Mouse (Mus musculus) olfactory bulb, adult 2 months (tissue): ENCODE results near the gene Pnck. TPM values are rescaled to one million over a fixed set of nuclear protein-coding genes. Genes with fewer than 3 reads are reported as not detected.

Experiments
- H3K27ac ChIP-seq: fragments of 200-500 bp; 2 replicates; pipeline ENCODE4 v1.5.1; 2012; ENCODE audit warnings: low read depth, low read length; ENCODE audit not compliant: insufficient read depth
- H3K4me1 ChIP-seq: fragments of 200-500 bp; 2 replicates; pipeline ENCODE4 v1.6.1; 2012; ENCODE audit warnings: low read length; ENCODE audit not compliant: control insufficient read depth, insufficient read depth
- H3K4me3 ChIP-seq: fragments of 200-500 bp; 2 replicates; pipeline ENCODE4 v1.5.1; 2012; ENCODE audit warnings: mild to moderate bottlenecking, low read depth, low read length, moderate library complexity; ENCODE audit not compliant: insufficient read depth
- CTCF ChIP-seq: fragments of 200-500 bp; IDR thresholded peaks from 2 replicates; pipeline ENCODE4 v1.5.1; 2012; ENCODE audit warnings: low read depth, mild to moderate bottlenecking, low read length, moderate library complexity; ENCODE audit not compliant: insufficient read depth
- POLR2A ChIP-seq: fragments of 200-500 bp; IDR thresholded peaks from 2 replicates; pipeline ENCODE4 v1.6.1; 2012; ENCODE audit warnings: mild to moderate bottlenecking, low read depth, low read length, moderate library complexity; ENCODE audit not compliant: insufficient read depth
- WGBS: fragments of 180-500 bp; shearing (Covaris S2); methylation state at CpG from one replicate; pipeline ENCODE4 v1.1.7; 2018; 5-methylcytosine and 5-hydroxymethylcytosine counted together
- polyA plus RNA-seq: library from polyadenylated mRNA; stranded (reverse); fragments of >200 nt; gene quantifications from 2 replicates; pipeline ENCODE4 v1.2.4, GENCODE M21; 2012; ENCODE audit warnings: low replicate concordance; ENCODE audit not compliant: missing spikeins, insufficient read depth, insufficient read length

Pnck gene
- polyA plus RNA-seq, 1 experiment: not detected

DNA sequence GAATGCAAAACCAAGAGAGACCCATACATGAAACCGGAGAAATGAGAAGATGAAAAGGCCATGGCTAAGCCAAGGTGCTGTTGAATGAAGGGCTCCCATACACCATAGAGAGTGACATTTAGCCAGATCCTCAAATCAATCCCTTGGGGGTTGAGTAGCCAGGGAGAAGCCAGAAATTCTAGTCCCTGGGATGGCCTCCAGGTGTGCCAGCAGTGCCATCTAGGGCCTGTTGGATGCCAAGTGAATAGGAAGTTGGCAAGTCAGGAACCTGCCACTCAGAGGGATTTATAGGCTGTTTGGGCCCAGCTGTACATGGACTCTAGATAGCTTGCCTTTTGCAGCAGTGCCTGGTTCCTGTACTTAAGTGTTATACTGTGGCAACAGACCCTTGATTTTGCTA, 44.0 kb downstream of the Pnck start:
- H3K4me1 ChIP-seq: peaks cover 3% of the 10 kb centered on the region; the same call in 1 of the 2 replicates
- no peak overlapping the region for H3K27ac ChIP-seq
- H3K4me3 ChIP-seq: no peak overlapping the region
- TF ChIP-seq CTCF (no peak), POLR2A (no peak)
- WGBS: 100% methylated on average over 1 of the region's 1 CpGs

DNA sequence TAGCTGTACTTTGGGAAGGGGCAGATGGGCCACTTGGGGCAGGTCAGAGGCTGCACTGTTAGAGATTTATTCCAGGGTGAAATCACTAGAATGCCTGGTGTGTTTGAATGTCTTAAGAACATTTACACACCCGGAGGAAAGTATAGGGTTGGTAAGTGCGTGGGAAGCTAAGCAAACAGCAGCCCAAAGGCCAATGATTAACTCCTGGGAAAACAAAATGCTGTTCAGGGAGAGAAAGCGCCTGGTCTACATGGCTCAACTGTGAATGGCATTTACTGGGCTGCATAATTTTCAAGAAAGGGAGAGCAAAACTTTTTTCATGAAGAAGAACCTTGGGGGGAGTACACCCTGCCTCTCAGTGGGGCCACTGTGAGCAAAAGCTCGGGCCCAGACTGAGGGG, 46.3 kb downstream of the Pnck start:
- Histone ChIP-seq H3K4me3 (no peak overlapping the region), H3K4me1 (peaks cover 3% of the 10 kb centered on the region; the same call in 1 of the 2 replicates), H3K27ac (no peak overlapping the region)
- TF ChIP-seq CTCF: no peak
- 44% methylated on average over 4 of the region's 4 CpGs for WGBS

Other genes with a start within 250 kb of the Pnck start
- not detected in 2 replicates for gene Zfp92, start 249.0 kb downstream of the Pnck start, polyA plus RNA-seq
- not detected in 2 replicates for gene Trex2, start 224.8 kb downstream of the Pnck start, polyA plus RNA-seq
- not detected in 2 replicates for gene Haus7, start 201.1 kb downstream of the Pnck start, polyA plus RNA-seq
- gene Bgn, start 176.5 kb downstream of the Pnck start, polyA plus RNA-seq: not detected in 2 replicates
- not detected in 2 replicates for gene Atp2b3, start 157.0 kb downstream of the Pnck start, polyA plus RNA-seq
- not detected in 2 replicates for gene Dusp9, start 20.7 kb downstream of the Pnck start, polyA plus RNA-seq
- gene Slc6a8, start 13.0 kb upstream of the Pnck start, polyA plus RNA-seq: 112 TPM in 1 of 2 replicates, not detected in the other
- gene Bcap31, start 56.1 kb upstream of the Pnck start, polyA plus RNA-seq: 255 TPM in 1 of 2 replicates, not detected in the other
- gene Abcd1, start 56.5 kb upstream of the Pnck start, polyA plus RNA-seq: not detected in 2 replicates
- gene Plxnb3, start 97.0 kb upstream of the Pnck start, polyA plus RNA-seq: not detected in 2 replicates
- not detected in 2 replicates for gene Srpk3, start 114.3 kb upstream of the Pnck start, polyA plus RNA-seq
- not detected in 2 replicates for gene Idh3g, start 126.8 kb upstream of the Pnck start, polyA plus RNA-seq
- not detected in 2 replicates for gene Ssr4, start 126.9 kb upstream of the Pnck start, polyA plus RNA-seq
- gene Pdzd4, start 164.9 kb upstream of the Pnck start, polyA plus RNA-seq: 83.9 TPM in 1 of 2 replicates, not detected in the other
- not detected in 2 replicates for gene Avpr2, start 232.0 kb upstream of the Pnck start, polyA plus RNA-seq
- not detected in 2 replicates for gene L1cam, start 236.0 kb upstream of the Pnck start, polyA plus RNA-seq